Mouse (Mus musculus): ENCODE results near the gene Cbfa2t3.

DNA sequence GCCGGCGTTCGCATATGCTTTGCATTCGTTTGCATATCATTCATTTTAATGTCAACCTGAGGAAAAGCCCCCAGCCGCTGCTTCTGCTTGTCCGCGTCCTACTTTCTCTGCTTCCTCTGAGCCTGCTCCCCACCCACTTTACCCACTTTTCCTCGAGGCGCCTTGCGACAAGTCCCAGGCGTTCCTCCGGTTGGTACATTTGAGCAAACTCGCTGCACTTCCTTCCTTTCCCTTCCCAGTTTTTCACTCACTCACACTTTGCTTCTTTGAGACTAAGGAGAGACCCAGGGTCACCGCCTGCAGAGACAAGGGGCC lies 20.1 kb downstream of the Cbfa2t3 start:
- TF ChIP-seq CTCF (conservative IDR thresholded peaks at IDR 0.05; ENCODE audit: low read length) (no peak), POU5F1 (IDR thresholded peaks at IDR 0.05; ENCODE audit: borderline replicate concordance, low read length) (no peak), NANOG (IDR thresholded peaks at IDR 0.05; ENCODE audit: borderline replicate concordance, low read length) (no peak)

Data from E14TG2a.4 (cell line).